Mouse (Mus musculus) bone marrow macrophage, adult 2 months (primary cell): ENCODE data around the gene Rbmxl1. TPM values are rescaled to one million over a fixed set of nuclear protein-coding genes. Genes with fewer than 3 reads are reported as not detected.
"Not testable (repeated sequence)": the region's sequence is repeated elsewhere in the genome, so short reads cannot be mapped to it uniquely, and the experiment has no call there.

Experiments used
- H3K27ac ChIP-seq: 2 replicates; pipeline ENCODE4 v1.5.1; 2012; ENCODE audit warnings: low read depth, low read length; ENCODE audit not compliant: insufficient read depth
- H3K4me1 ChIP-seq: 2 replicates; pipeline ENCODE4 v1.6.1; 2012; ENCODE audit warnings: low read length; ENCODE audit not compliant: control insufficient read depth, insufficient read depth
- H3K4me3 ChIP-seq: 2 replicates; pipeline ENCODE4 v1.5.1; 2012; ENCODE audit warnings: mild to moderate bottlenecking, low read length, moderate library complexity; ENCODE audit not compliant: insufficient read depth
- CTCF ChIP-seq: IDR thresholded peaks from 2 replicates; pipeline ENCODE4 v1.5.1; 2012; ENCODE audit warnings: low read depth, mild to moderate bottlenecking, low read length, moderate library complexity
- POLR2A ChIP-seq: IDR thresholded peaks from 2 replicates; pipeline ENCODE4 v1.6.1; 2012; ENCODE audit warnings: mild to moderate bottlenecking, low read depth, low read length, borderline replicate concordance
- polyA plus RNA-seq: library from polyadenylated mRNA; stranded (reverse); fragments of >200 nt; gene quantifications from 2 replicates; pipeline ENCODE4 v1.2.4, GENCODE M21; 2012; ENCODE audit not compliant: missing spikeins, insufficient read depth, insufficient read length

Gene Rbmxl1
- 45.7 and 46.6 TPM in 2 replicates for polyA plus RNA-seq

- H3K4me1 ChIP-seq, result peaks cover 11% of the 10 kb centered on the region
- peak within 1 kb of the TSS; percentile 70 for H3K27ac ChIP-seq
- H3K4me3 ChIP-seq, result peak within 1 kb of the TSS; percentile 81
- TF ChIP-seq POLR2A (no peak), CTCF (no peak)
Observed at GRCm38 (mm10) chr8:78508719-78509272, at the start of gene Rbmxl1. TSS of gene Rbmxl1 (minus strand) at chr8:78508898.

GRCm38 (mm10) chr8:78556773-78557434, 48.2 kb upstream of the Rbmxl1 start:
- H3K27ac ChIP-seq, result no peak overlapping the region
- TF ChIP-seq POLR2A, result no peak
- no peak for TF ChIP-seq CTCF
- no peak overlapping the region for H3K4me3 ChIP-seq
- no peaks in the 10 kb centered on the region for H3K4me1 ChIP-seq

GRCm38 (mm10) chr8:78555817-78556216, 47.1 kb upstream of the Rbmxl1 start:
- Histone ChIP-seq H3K27ac (no peak overlapping the region), H3K4me1 (no peaks in the 10 kb centered on the region), H3K4me3 (no peak overlapping the region)
- TF ChIP-seq POLR2A, result no peak
- TF ChIP-seq CTCF, result no peak

DNA sequence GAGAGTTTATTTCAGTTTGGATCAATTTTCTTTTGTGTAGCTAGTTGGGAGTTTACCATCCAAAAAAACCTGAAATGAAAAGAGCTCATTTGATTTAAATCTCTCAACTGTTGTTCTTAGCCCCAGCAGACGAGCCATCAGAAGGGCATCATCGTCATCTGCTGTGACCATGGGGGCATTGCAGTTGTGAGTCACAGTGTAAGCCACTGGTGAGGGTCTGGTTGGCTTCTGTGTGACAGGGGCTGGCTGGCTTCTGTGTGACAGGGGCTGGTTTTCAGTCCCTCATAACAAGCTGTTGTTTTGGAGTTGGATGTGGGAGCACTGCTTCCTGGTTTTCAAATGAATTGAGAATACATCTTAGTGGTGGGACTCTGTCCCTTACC, 42.0 kb upstream of the Rbmxl1 start:
- H3K4me3 ChIP-seq, result no peak overlapping the region
- TF ChIP-seq POLR2A, result no peak
- TF ChIP-seq CTCF, result no peak
- no peaks in the 10 kb centered on the region for H3K4me1 ChIP-seq
- no peak overlapping the region for H3K27ac ChIP-seq

DNA sequence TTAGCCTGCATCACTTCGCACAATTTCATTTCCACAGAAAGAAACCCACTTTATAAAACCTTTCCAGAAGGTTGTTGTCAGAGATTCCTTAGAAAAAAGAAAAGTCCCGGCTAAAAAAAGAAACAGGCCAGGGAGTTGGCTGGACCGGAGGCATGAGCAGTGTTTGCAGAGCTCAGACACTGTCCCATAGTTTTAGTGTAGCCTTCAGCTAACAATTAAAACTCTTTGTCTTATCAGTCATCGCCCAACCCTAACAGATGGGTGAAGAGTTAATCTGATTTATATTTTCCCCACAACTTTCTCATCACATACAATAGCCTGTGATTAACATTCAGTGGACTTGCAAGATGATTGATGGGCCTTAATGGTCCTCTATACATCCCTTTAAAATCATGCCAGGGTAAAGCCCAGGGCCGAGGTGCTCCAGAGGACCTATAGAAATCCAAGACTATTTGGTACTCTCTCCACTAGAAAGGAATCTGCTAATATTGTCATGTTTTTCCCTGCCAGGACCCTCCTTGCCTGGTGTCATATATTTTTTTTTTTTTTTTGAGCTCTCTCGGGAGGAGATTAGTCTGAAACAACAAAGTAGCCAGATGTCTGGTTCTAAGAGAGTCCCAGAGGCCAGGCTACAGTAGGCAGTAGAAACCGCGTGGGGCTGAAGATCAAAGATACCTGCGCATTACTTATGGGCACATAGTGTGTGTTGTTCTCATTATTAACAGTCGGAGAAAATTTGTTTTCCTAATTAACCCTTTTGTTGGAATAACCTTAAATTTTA, 41.5 kb upstream of the Rbmxl1 start:
- no peak overlapping the region for H3K27ac ChIP-seq

DNA sequence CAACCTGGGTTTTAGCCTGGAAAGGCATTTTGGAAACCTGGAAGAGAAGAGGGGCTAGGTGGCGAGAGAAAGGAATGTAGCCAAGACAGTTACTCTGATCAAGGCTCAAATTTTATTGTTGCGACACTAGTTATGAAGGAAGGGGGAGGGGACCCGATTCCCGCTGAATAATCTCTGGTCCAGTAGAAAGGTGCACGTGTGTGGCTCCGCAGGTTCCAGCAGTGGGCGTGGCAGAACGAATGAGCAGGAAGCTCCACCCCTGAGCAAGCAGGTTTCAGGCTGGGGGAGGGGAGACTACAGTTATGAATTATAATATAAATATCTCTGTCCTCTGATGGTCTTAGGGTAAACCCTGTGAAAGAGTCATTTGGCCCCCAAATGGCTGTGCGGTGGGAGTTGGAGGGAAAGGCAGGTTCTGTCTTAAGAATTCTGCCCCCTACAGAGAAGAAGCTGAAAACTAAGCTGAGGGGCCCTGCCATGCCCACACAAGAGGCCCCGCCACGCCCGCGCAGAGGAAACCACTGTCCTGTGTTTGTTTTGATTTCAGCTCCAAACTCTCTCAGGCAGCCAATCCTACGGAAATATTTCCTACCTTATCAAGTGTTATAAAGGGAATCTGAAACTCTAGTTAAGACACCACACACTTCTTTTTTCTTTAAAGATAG, 36.6 kb upstream of the Rbmxl1 start:
- H3K4me1 ChIP-seq, H3K27ac ChIP-seq, H3K4me3 ChIP-seq: not testable (repeated sequence)

More for the DNA sequence above, 41.5 kb upstream of the Rbmxl1 start:
- TF ChIP-seq CTCF (no peak), POLR2A (no peak)
- Histone ChIP-seq H3K4me3 (no peak overlapping the region), H3K4me1 (no peaks in the 10 kb centered on the region)

DNA sequence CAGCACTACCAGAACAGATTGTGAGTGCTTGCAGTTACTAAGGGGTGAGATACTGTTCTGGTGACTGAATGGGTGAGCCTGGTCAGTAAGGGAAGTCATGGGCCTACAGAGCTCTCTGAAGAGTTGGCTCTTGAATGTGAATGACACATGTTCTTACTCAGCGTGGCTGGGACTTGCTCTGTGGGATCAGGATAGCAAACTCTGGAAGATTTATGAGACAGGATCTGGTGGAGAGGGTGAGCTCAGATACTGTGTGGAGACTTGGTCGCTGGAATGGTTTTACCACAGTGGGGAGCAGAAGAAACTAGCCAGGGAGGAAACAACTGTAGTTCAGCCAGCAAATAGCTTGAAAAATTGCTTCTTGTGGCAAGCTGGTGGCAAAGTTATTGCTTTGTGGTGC, 35.8 kb upstream of the Rbmxl1 start:
- no peak for TF ChIP-seq CTCF
- no peak for TF ChIP-seq POLR2A
- H3K4me3 ChIP-seq, result no peak overlapping the region
- no peak overlapping the region for H3K27ac ChIP-seq
- no peaks in the 10 kb centered on the region for H3K4me1 ChIP-seq

- TF ChIP-seq POLR2A (no peak), CTCF (no peak)
- Histone ChIP-seq H3K4me3 (no peak overlapping the region), H3K4me1 (no peaks in the 10 kb centered on the region), H3K27ac (no peak overlapping the region)
Observed at GRCm38 (mm10) chr8:78543621-78544020, 34.9 kb upstream of the Rbmxl1 start.

GRCm38 (mm10) chr8:78542670-78543069, 34.0 kb upstream of the Rbmxl1 start:
- not testable (repeated sequence) for H3K27ac ChIP-seq, H3K4me1 ChIP-seq, H3K4me3 ChIP-seq

GRCm38 (mm10) chr8:78537795-78538194, 29.1 kb upstream of the Rbmxl1 start:
- H3K4me3 ChIP-seq, result no peak overlapping the region
- no peak overlapping the region for H3K27ac ChIP-seq
- TF ChIP-seq POLR2A (no peak), CTCF (no peak)
- H3K4me1 ChIP-seq, result no peaks in the 10 kb centered on the region
